ENCODE assay signal across 8 mouse cellular contexts in the genomic region with DNA sequence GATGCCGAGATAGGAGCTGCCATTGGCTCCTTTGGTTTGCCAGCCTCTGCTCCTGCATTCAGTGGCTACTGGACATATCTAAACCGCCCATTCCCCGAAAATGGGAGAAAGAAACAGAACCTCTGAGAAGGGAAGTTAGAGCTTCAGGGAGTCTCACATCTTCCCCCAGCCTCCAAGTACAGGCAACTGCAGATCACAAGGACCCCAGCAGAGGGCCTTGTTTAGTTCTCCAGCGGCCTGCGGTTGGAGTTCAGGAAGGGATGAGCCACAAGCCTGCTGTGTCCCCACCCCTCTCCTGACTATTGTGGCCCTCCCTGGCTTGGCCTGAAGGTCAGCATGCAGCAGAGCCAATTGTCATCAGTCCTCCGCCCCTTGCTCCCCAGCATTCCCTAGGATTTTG. TPM values are rescaled to one million over a fixed set of nuclear protein-coding genes. Genes with fewer than 3 reads are reported as not detected.
DNase-seq lines count a peak whose midpoint lies in the region; ATAC-seq and TF ChIP-seq lines count a peak whose summit lies in the region.

No protein-coding gene starts in this region.

- peak; percentile 71 for DNase-seq in MN1 (ENCODE audit: low spot score)
- DNase-seq in cerebellum, adult 2 months = peak; percentile 77 to 80
- peak; percentile 52 for DNase-seq in forelimb bud, embryonic 11.5 days (ENCODE audit: low read depth, low spot score)
- DNase-seq in heart, postnatal 4 days = peak; percentile 80
- DNase-seq in layer of hippocampus, adult 2 months (ENCODE audit: low spot score in 2 of 2) = peak; percentile 65 to 71
- peak; percentile 42 for DNase-seq in liver, postnatal 0 days
- peak; percentile 66 for DNase-seq in thymus, adult 2 months

- peaks cover 13% of the 10 kb centered on the region; the same call in 1 of the 2 replicates for H3K4me1 ChIP-seq in cerebellum, adult 2 months (ENCODE audit: control insufficient read depth, insufficient read depth, low read length)
- peaks cover 11% of the 10 kb centered on the region; the same call in 1 of the 2 replicates for H3K4me1 ChIP-seq in liver, postnatal 0 days (ENCODE audit: insufficient read depth)
- H3K4me1 ChIP-seq in neural tube, embryonic 12.5 days = peaks cover 7% of the 10 kb centered on the region; the same call in 1 of the 2 replicates
- H3K4me1 ChIP-seq in thymus, adult 2 months (replicated peaks; ENCODE audit: control insufficient read depth, insufficient read depth, low read length) = peaks cover 22% of the 10 kb centered on the region

- no peak for TF ChIP-seq EP300 in liver, postnatal 0 days (IDR thresholded peaks at IDR 0.05; ENCODE audit: low read depth)

- H3K27ac ChIP-seq in cerebellum, adult 2 months (ENCODE audit: insufficient read depth, low read length) = peak overlapping the region; percentile 90
- peak overlapping the region; percentile 99 for H3K27ac ChIP-seq in layer of hippocampus, adult 2 months
- no peak overlapping the region for H3K27ac ChIP-seq in liver, postnatal 0 days (ENCODE audit: low read depth)
- H3K27ac ChIP-seq in neural tube, embryonic 12.5 days = no peak overlapping the region
- no peak overlapping the region for H3K27ac ChIP-seq in thymus, adult 2 months (ENCODE audit: control insufficient read depth, insufficient read depth, low read length)

- no peak for TF ChIP-seq POLR2A in cerebellum, adult 2 months (IDR thresholded peaks at IDR 0.05; ENCODE audit: borderline replicate concordance, insufficient read depth, low read length)
- no peak for TF ChIP-seq POLR2A in thymus, adult 2 months (IDR thresholded peaks at IDR 0.05; ENCODE audit: control insufficient read depth, extremely low read depth, insufficient read depth, low read length, poor library complexity)

- no peaks in the 10 kb centered on the region for H3K9me3 ChIP-seq in liver, postnatal 0 days (ENCODE audit: low read length)
- H3K9me3 ChIP-seq in neural tube, embryonic 12.5 days = no peaks in the 10 kb centered on the region

- H3K4me2 ChIP-seq in liver, postnatal 0 days (ENCODE audit: low read depth, low read length) = peak overlapping the region; percentile 81
- H3K4me2 ChIP-seq in neural tube, embryonic 12.5 days (replicated peaks) = peak overlapping the region; percentile 91

- H3K27me3 ChIP-seq in cerebellum, adult 2 months (ENCODE audit: control insufficient read depth, insufficient read depth, low read length) = no peaks in the 10 kb centered on the region
- peaks cover 44% of the 10 kb centered on the region for H3K27me3 ChIP-seq in liver, postnatal 0 days (ENCODE audit: insufficient read depth, low read length)
- peaks cover 11% of the 10 kb centered on the region for H3K27me3 ChIP-seq in neural tube, embryonic 12.5 days (replicated peaks)
- no peaks in the 10 kb centered on the region for H3K27me3 ChIP-seq in thymus, adult 2 months (ENCODE audit: control insufficient read depth, insufficient read depth, low read length)

- WGBS in cerebellum, adult 2 months = 10% methylated on average over 6 of the region's 6 CpGs
- 11% methylated on average over 6 of the region's 6 CpGs for WGBS in liver, postnatal 0 days (ENCODE audit: insufficient replicate concordance)
- 18% methylated on average over 6 of the region's 6 CpGs for WGBS in neural tube, embryonic 12.5 days
- 20% methylated on average over 6 of the region's 6 CpGs for WGBS in thymus, adult 2 months

- peak; percentile 72 for TF ChIP-seq CTCF in cerebellum, adult 2 months (IDR thresholded peaks at IDR 0.05; ENCODE audit: borderline replicate concordance, insufficient read depth, low read depth, low read length)
- peak; percentile 70 for TF ChIP-seq CTCF in layer of hippocampus, adult 2 months (conservative IDR thresholded peaks at IDR 0.05)
- TF ChIP-seq CTCF in liver, postnatal 0 days (IDR thresholded peaks at IDR 0.05; ENCODE audit: low read depth) = peak; percentile 42
- peak; percentile 74; the same call in 1 of the 2 replicates for TF ChIP-seq CTCF in thymus, adult 2 months (IDR thresholded peaks at IDR 0.05; ENCODE audit: borderline replicate concordance, control insufficient read depth, extremely low read depth, insufficient read depth, low read length, poor library complexity)

- H3K36me3 ChIP-seq in liver, postnatal 0 days (replicated peaks; ENCODE audit: insufficient read depth, low read length) = no peaks in the 10 kb centered on the region
- no peaks in the 10 kb centered on the region for H3K36me3 ChIP-seq in neural tube, embryonic 12.5 days
- no peaks in the 10 kb centered on the region for H3K36me3 ChIP-seq in thymus, adult 2 months (ENCODE audit: control insufficient read depth, insufficient read depth, low read length)

- no peak overlapping the region; the same call in 1 of the 2 replicates for H3K9ac ChIP-seq in liver, postnatal 0 days (replicated peaks)
- H3K9ac ChIP-seq in neural tube, embryonic 12.5 days = peak overlapping the region; percentile 79; the same call in 1 of the 2 replicates

- 0 out of 2 replicates have a peak, but pooled peaks have one; percentile 43 for ATAC-seq in liver, postnatal 0 days
- peak; percentile 23; the same call in 1 of the 2 replicates for ATAC-seq in neural tube, embryonic 12.5 days (ENCODE audit: low FRiP score, low read depth)

- peak overlapping the region; percentile 68 for H3K4me3 ChIP-seq in cerebellum, adult 2 months (replicated peaks; ENCODE audit: insufficient read depth, low read depth, low read length)
- peak overlapping the region; percentile 98 for H3K4me3 ChIP-seq in layer of hippocampus, adult 2 months
- H3K4me3 ChIP-seq in liver, postnatal 0 days (ENCODE audit: low read depth, low read length) = peak overlapping the region; percentile 61
- peak overlapping the region; percentile 78 for H3K4me3 ChIP-seq in neural tube, embryonic 12.5 days
- peak overlapping the region; percentile 84 for H3K4me3 ChIP-seq in thymus, adult 2 months (ENCODE audit: control insufficient read depth, insufficient read depth, low read length)

RNA-seq across cellular contexts. Expression of gene Slco3a1, which starts 0.8 kb away (rescaled TPM):
- polyA plus RNA-seq in cerebellum, adult 2 months (2012; rRNA removed) = 61.3 and 66.6 TPM in 2 replicates
- 10 to 100 TPM; 44.7 to 47.7 TPM for total RNA-seq in heart, postnatal 4 days (2021)
- 10 to 100 TPM; 55.2 to 57.3 TPM for total RNA-seq in layer of hippocampus, adult 2 months (2021)
- 1.2 and 1.6 TPM in 2 replicates for polyA plus RNA-seq in liver, postnatal 0 days (2015; fragmentation: Nextera tagmentation; extraction: Ambion mirVana)
- 22.5 and 26.6 TPM in 2 replicates for polyA plus RNA-seq in neural tube, embryonic 12.5 days (2016; fragmentation: Nextera tagmentation; extraction: Ambion mirVana)
- polyA plus RNA-seq in thymus, adult 2 months (2012; rRNA removed) = 86.0 and 94.3 TPM in 2 replicates

Comparison
In these comparisons a context has a peak if more than half of its experiments do, and no peak if none do; other contexts are left out.
1. H3K27ac ChIP-seq: peak in cerebellum, adult 2 months (single experiment) and layer of hippocampus, adult 2 months (single experiment); none in liver, postnatal 0 days (single experiment), neural tube, embryonic 12.5 days (single experiment) and thymus, adult 2 months (single experiment).
2. Peak in every context shown above with its lines, with median percentiles within 50 percentile points of each other: DNase-seq, H3K4me3 ChIP-seq and CTCF ChIP-seq.